Mouse (Mus musculus) stomach, postnatal 0 days (tissue): ENCODE measurements at regions not wholly inside any gene's neighbourhood (a gene's known extent, or its start where the extent isn't known, plus 50 kb on each side); places are given as distances from the start of the nearest gene placed in this dataset.

Experiments used
- CTCF ChIP-seq: IDR thresholded peaks from 2 replicates; pipeline ENCODE4 v1.5.1; 2016; ENCODE audit warnings: antibody characterized with exemption, low read depth, mild to moderate bottlenecking, moderate library complexity
- EP300 ChIP-seq: optimal IDR thresholded peaks from 2 replicates; pipeline ENCODE3; 2016; ENCODE audit warnings: antibody characterized with exemption

DNA sequence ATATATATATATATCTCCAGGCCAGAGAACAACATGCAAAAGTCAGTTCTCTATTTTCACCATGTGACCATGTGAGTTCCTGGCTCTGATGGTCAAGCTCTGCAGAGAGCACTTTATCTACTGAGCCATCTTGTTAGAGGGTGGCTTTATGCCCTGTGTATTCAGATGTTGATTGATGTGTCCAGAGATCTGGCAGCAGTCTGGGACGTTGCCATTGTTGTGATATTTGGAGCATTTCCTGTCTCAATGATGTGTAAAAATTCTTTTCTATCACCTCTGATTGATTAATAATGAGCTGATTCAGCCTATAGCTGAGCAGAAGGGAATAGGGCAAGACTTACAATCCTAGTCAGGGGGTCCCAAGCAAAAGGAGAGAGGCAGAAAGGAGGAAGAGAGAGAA, 91.7 kb upstream of the Tmem260 start:
- TF ChIP-seq CTCF (no peak), EP300 (no peak)
